Mouse (Mus musculus) kidney, postnatal 0 days (tissue): Measurements from ENCODE around the gene Il12a. TPM values are rescaled to one million over a fixed set of nuclear protein-coding genes. Genes with fewer than 3 reads are reported as not detected.
"Not testable (repeated sequence)": the region's sequence is repeated elsewhere in the genome, so short reads cannot be mapped to it uniquely, and the experiment has no call there.

Experiments used
- ATAC-seq: fragments of 200-750 bp; cut with Nextera tagmentation; replicated peaks from 2 replicates; pipeline ENCODE4 v1.8.0; 2017; ENCODE audit warnings: low read depth, moderate number of reproducible peaks, moderate TSS enrichment, moderate library complexity; ENCODE audit not compliant: low FRiP score
- DNase-seq: peaks from one replicate; pipeline ENCODE4 v3.0.0-alpha.2; 2016; ENCODE audit warnings: low spot score
- H3K27ac ChIP-seq: fragments of 300-500 bp; sonication (generic); 2 replicates; pipeline ENCODE4 v1.5.1; 2014; ENCODE audit warnings: mild to moderate bottlenecking
- H3K27me3 ChIP-seq: fragments of 300-500 bp; sonication (generic); 2 replicates; pipeline ENCODE4 v1.6.1; 2014; ENCODE audit warnings: low read length, mixed read lengths; ENCODE audit not compliant: insufficient read depth
- H3K36me3 ChIP-seq: fragments of 300-500 bp; sonication (generic); 2 replicates; pipeline ENCODE4 v1.6.1; 2014; ENCODE audit warnings: low read length, mixed read lengths; ENCODE audit not compliant: insufficient read depth
- H3K4me1 ChIP-seq: fragments of 300-500 bp; sonication (generic); replicated peaks from 2 replicates; pipeline ENCODE4 v1.6.1; 2014; ENCODE audit warnings: antibody characterized with exemption, low read length, mixed read lengths; ENCODE audit not compliant: insufficient read depth
- H3K4me2 ChIP-seq: fragments of 300-500 bp; sonication (generic); 2 replicates; pipeline ENCODE4 v1.6.1; 2014; ENCODE audit warnings: mild to moderate bottlenecking, low read length, moderate library complexity, mixed read lengths
- H3K4me3 ChIP-seq: fragments of 300-500 bp; sonication (generic); replicated peaks from 2 replicates; pipeline ENCODE4 v1.5.1; 2014; ENCODE audit warnings: low read depth, low read length
- H3K9ac ChIP-seq: fragments of 300-500 bp; sonication (generic); 2 replicates; pipeline ENCODE4 v1.6.1; 2014; ENCODE audit warnings: low read depth, low read length
- H3K9me3 ChIP-seq: fragments of 300-500 bp; sonication (generic); replicated peaks from 2 replicates; pipeline ENCODE4 v1.6.1; 2016; ENCODE audit warnings: low read length, inconsistent platforms, mixed read lengths
- CTCF ChIP-seq: IDR thresholded peaks from 2 replicates; pipeline ENCODE4 v1.5.1; 2016; ENCODE audit warnings: antibody characterized with exemption, low read depth, mild to moderate bottlenecking, moderate library complexity
- WGBS: fragments of 180-500 bp; shearing (Covaris S2); extraction: QIAGEN DNeasy Blood & Tissue Kit; methylation state at CpG from one replicate; pipeline ENCODE4 v1.1.7; 2014; 5-methylcytosine and 5-hydroxymethylcytosine counted together
- polyA plus RNA-seq: library from polyadenylated mRNA; unstranded; fragments of >200 nt; fragmentation: Nextera tagmentation; extraction: Ambion mirVana; gene quantifications from 2 replicates; pipeline ENCODE4 v1.2.1, GENCODE M21; 2015

The Il12a gene
- polyA plus RNA-seq, 1 experiment from 2014 or later, result 0.72 TPM

DNA sequence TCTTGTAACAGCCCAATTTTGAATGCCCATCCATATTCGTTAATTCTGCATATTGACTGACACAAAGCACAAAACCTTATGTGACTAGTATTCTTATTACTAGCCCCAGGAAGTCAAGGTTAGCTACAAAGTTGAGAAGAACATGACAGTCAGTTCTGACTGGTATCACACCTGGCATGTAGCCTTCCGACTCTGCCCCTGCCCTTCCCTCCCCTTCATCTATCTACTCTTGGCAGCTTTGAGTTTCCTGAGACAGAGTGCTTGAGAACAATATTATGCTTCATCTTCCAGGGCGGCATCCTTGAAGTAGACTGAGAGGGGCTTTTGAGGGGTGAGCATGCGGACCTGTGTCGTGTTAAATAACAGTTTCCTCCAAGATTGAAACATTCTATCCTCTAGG, 54.6 kb downstream of the Il12a start:
- Histone ChIP-seq H3K4me3 (no peak overlapping the region), H3K9me3 (no peaks in the 10 kb centered on the region), H3K9ac (no peak overlapping the region), H3K27me3 (no peaks in the 10 kb centered on the region), H3K4me2 (no peak overlapping the region), H3K4me1 (no peaks in the 10 kb centered on the region), H3K36me3 (no peaks in the 10 kb centered on the region), H3K27ac (no peak overlapping the region)
- no peak for TF ChIP-seq CTCF
- ATAC-seq, result no peak
- DNase-seq, result no peak
- WGBS, result 87% methylated on average over 5 of the region's 5 CpGs

GRCm38 (mm10) chr3:68746282-68746681, 55.8 kb downstream of the Il12a start:
- H3K36me3 ChIP-seq, H3K4me1 ChIP-seq, H3K27ac ChIP-seq, ATAC-seq, H3K27me3 ChIP-seq, H3K9me3 ChIP-seq, DNase-seq, H3K4me3 ChIP-seq, H3K4me2 ChIP-seq, H3K9ac ChIP-seq: not testable (repeated sequence)
- 92% methylated on average over 4 of the region's 4 CpGs for WGBS

Other genes starting within 250 kb of the Il12a start
- gene 1110032F04Rik, start 178.9 kb downstream of the Il12a start, polyA plus RNA-seq, result 6.0 and 7.3 TPM in 2 replicates